Mouse (Mus musculus) erythroid progenitor cell, adult 5-6 weeks (primary cell): ENCODE results near the gene Kitl. TPM values are rescaled to one million over a fixed set of nuclear protein-coding genes. Genes with fewer than 3 reads are reported as not detected.

Source experiments
- ATAC-seq: replicated peaks from 2 replicates; pipeline ENCODE4 v1.8.0; 2016; ENCODE audit warnings: moderate number of reproducible peaks, mild to moderate bottlenecking, moderate TSS enrichment, inconsistent platforms; ENCODE audit not compliant: poor library complexity, low FRiP score, severe bottlenecking
- total RNA-seq, 2 experiments: library from RNA; stranded (forward) in 1 of 2; stranded (reverse) in 1 of 2; fragments of 150-400 nt in 1 of 2; fragments of 186-747, 209-891 nt in 1 of 2; gene quantifications; 2 replicates each; pipeline versions ENCODE4 v1.2.3 to v1.2.4; 2015 to 2017; ENCODE audit warnings: low replicate concordance in 2 of 2

The Kitl gene
- total RNA-seq, 2 experiments from 2014 or later, result 3.8 to 4.2 TPM

- no peak for ATAC-seq
Measured at GRCm38 (mm10) chr10:100022835-100023093, 7.3 kb downstream of the Kitl start.

GRCm38 (mm10) chr10:100025665-100026064, 10.2 kb downstream of the Kitl start:
- ATAC-seq, result no peak

- no peak for ATAC-seq
Measured at GRCm38 (mm10) chr10:100026778-100027177, 11.3 kb downstream of the Kitl start.

- ATAC-seq, result no peak
Measured at GRCm38 (mm10) chr10:100030385-100030784, 15.0 kb downstream of the Kitl start.

GRCm38 (mm10) chr10:100030980-100031516, 15.6 kb downstream of the Kitl start:
- no peak for ATAC-seq

GRCm38 (mm10) chr10:100031631-100032030, 16.2 kb downstream of the Kitl start:
- ATAC-seq, result no peak

GRCm38 (mm10) chr10:100032566-100032965, 17.1 kb downstream of the Kitl start:
- ATAC-seq, result no peak

- ATAC-seq, result no peak
Measured at GRCm38 (mm10) chr10:100036021-100036420, 20.6 kb downstream of the Kitl start.

GRCm38 (mm10) chr10:100038342-100038898, 23.0 kb downstream of the Kitl start:
- ATAC-seq, result no peak

GRCm38 (mm10) chr10:100038994-100039393, 23.6 kb downstream of the Kitl start:
- ATAC-seq, result no peak

GRCm38 (mm10) chr10:100043748-100044147, 28.3 kb downstream of the Kitl start:
- ATAC-seq, result no peak

GRCm38 (mm10) chr10:100044153-100044552, 28.7 kb downstream of the Kitl start:
- no peak for ATAC-seq

GRCm38 (mm10) chr10:100051146-100051783, 35.8 kb downstream of the Kitl start:
- no peak for ATAC-seq

- no peak for ATAC-seq
Measured at GRCm38 (mm10) chr10:100052404-100052803, 37.0 kb downstream of the Kitl start.

- no peak for ATAC-seq
Measured at GRCm38 (mm10) chr10:100052911-100053310, 37.5 kb downstream of the Kitl start.

- ATAC-seq, result no peak
Measured at GRCm38 (mm10) chr10:100054006-100054405, 38.6 kb downstream of the Kitl start.

- no peak for ATAC-seq
Measured at GRCm38 (mm10) chr10:100055082-100055481, 39.7 kb downstream of the Kitl start.

- no peak for ATAC-seq
Measured at GRCm38 (mm10) chr10:100057106-100057623, 41.7 kb downstream of the Kitl start.

- ATAC-seq, result no peak
Measured at GRCm38 (mm10) chr10:100059356-100059755, 43.9 kb downstream of the Kitl start.

- ATAC-seq, result no peak
Measured at GRCm38 (mm10) chr10:100065529-100066301, 50.3 kb downstream of the Kitl start.

GRCm38 (mm10) chr10:100066374-100066773, 50.9 kb downstream of the Kitl start:
- ATAC-seq, result no peak
